Mouse (Mus musculus) embryo, embryonic 11 days (tissue): ENCODE results near the gene Ralgapb.
A peak's percentile ranks its signal among the peaks of the same experiment; 100 is the strongest.

Experiments
- DNase-seq: peaks from one replicate; pipeline ENCODE4 v3.0.0-alpha.2; 2015

Gene Ralgapb

DNA sequence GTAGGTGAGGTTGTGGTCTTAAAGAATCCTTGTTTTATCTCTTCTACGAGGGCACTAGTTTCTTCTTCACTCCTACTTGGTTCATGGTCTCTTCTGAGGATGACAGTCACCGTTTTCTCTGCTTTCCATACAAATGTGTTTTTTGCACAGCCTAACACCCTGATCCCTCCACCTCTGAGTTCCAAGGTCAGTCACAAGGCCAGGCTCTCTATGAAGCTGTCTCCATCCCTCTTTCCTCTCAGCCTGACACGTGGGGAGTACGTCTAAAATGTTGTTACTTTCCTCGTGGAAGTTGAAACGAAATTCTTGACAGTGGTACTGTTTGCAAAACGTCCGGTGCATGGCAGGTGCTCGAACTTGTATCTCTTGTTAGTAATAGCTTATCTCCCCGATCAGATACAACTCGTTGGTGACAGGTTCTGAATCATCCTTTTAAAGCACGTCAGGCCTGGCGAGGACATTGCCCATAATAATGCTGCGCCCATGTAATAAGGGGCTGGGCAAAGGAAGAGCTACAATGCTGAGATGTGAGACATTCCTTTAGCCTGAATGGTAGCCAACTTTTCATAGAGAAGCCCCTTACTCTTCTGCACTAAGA lies 552 bp upstream of the Ralgapb start:
- no peak for DNase-seq

DNA sequence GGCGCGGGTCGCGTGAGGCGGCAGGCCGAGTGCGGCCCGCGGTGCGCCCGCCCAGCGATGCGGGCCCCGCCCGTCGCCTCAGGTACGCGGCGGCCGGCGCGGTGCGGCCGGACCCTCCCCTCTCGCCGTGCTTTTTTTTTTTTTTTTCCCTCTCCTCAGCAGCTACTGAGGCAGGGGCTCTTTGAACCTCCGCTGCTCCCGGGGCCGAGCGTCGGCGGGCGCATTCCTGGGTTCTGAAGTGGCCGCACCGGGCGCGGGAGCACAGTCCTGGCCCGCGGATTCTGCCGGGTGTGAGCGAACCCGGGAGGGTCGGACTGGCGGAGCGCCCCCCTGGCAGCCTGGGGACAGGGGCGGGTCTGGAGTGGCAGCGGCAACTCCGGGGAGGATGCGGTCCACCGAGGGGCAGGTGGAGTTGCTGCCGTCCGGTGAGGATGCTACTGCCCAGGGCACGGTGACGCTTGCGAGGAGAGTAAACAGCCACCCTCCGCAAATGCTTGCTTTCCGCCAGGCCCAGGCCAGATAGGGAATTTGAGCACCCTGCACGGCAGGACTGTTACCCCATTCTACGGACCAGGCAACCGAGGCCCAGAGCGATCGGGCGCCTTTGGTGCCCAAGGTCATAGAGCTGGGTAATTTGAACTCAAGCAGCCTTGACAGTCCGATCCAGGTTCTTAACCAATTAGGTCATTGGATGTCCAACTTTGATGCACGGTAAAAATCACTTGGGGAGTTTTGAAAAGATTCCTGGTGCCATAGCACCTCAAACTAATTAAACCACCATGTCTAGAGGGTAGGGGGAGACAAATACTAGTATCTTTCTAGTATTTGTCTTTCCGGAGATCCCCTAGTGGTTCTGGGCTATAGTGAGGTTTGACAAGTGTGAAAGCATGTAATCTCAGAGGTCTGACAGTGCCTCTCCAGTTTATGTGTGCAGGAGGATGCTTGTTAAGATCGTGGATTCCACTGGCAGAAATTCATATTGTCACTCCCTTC lies 670 bp downstream of the Ralgapb start:
- peak; percentile 3 for DNase-seq

DNA sequence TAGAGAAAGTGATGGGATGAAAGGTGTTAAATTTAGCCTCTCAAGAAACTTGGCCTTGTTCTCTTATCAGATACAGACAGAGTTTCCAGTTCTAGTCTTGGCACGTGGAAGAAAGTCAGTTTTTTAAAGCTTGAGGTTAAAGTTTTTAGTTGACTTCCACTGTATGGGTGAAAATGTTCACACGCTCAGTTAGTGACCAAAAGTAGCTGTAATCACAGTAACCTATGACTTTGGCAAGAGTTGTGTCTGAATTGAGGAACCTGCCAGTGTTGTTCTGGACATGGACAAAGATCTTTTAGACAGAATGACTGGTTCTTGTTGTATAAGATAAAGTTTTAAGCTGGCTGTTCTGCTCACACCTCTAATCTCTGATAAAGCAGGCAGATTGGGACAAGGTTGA lies 3.6 kb downstream of the Ralgapb start:
- no peak for DNase-seq

DNA sequence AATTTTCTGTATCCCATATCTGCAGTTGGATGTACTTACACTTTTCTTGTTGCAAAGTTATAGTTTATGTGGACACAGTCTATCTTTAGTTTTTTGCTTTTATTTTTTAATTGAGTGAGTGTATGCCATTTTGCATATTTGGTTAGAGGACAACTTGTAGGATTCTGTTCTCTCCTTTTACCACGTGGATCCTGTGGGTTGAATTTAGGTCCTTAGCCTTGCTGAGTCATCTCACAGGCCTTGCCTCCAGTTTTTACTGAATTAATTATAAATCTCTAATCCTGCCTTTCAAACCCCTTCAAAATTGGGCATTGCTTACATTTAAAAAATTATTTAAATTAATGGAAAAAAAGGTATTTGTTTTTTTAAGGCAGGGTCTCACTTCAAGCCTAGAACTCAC lies 6.2 kb downstream of the Ralgapb start:
- DNase-seq: no peak

DNA sequence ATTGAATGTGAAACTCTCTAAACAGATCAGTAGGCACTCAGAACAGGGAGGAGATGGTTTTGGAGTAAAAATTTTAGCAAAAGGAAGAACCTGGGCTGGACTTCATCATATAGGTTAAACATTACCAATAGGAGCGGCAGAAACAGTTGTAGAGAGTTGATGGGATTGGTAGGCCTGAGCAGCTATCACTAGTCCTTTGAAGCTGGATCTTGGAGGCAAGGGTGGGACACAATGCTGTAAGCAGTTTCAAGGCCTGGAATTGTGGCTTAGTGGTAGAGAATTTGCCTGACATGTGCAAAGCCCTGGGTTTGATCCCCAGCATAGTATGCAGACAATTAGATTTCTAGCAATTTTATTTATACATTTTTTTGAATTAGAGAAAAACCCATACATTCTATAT lies 9.0 kb downstream of the Ralgapb start:
- DNase-seq: no peak

DNA sequence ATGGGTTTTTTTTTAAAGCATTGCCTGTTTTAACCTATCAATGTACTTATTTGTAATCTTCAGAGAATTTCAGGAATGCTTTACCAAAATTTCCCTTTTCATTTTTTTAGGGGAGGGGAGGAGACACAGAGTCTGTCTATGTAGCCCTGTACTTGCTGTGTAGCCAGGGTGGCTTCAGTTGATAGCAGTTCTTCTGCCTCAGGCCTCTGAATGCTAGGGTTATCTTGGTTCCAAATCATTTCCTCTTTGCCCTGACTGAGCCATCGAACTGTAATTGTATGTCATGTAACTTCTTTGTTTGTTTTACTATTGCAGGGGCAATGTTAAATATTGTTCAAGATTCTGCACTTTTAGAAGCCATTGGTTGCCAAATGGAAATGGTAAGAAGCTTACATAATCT lies 36.2 kb downstream of the Ralgapb start:
- DNase-seq: no peak

DNA sequence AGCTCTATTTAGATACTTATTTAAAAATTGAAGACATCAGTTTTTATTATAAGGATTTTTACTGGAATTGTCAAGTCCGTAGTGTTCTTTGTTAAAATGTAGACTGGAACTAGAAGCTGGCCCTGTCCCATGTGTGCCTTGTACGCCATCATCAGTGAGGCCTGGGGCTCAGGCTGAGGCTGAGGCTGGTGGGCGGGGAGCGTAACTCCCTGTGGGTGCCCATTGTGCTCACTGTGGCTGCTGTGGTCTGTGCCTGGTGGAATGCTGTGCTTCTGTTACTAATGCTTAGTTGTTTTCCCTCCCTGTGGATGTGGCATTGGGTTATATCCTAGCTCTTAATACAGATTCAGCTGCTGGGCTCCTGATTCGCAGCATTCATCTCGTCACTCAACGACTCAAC lies 40.2 kb downstream of the Ralgapb start:
- DNase-seq: no peak

DNA sequence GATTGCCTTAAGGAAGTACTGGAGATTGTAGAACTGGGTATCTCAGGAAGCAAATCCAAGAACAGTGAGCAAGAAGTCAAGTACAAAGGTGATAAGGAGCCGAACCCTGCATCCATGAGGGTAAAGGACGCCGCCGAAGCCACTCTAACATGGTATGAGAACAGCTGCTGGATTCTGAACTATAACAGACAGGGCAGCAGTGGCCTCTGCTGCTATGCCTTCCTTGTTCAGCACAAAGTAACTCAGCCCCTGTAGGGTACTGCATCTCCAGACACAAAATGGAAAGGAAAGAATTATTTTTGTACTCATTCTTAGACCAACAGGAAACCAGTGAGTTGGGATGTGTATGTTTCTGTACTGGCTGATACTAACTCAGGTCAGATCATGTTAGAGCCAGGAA lies 46.8 kb downstream of the Ralgapb start:
- no peak for DNase-seq

DNA sequence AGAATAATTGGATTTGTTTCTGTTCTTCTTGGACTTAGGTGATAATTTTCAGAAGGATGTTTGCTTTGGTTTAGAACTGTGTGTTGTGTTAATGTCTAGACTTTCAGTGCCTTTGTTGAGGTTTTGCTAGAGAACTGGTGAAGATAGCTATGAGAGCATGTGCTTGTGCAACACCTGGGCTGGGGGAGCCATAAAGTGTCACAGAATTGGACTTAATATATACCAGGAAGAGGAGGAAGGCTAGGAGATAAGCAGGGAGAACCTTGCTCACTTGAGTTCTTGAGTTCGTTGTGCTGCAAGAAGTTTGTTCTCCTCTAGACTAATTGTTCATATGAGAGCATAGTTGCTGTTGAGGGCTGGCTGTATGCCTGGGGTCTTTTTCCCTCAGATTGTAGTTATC lies 48.0 kb downstream of the Ralgapb start:
- DNase-seq: no peak

DNA sequence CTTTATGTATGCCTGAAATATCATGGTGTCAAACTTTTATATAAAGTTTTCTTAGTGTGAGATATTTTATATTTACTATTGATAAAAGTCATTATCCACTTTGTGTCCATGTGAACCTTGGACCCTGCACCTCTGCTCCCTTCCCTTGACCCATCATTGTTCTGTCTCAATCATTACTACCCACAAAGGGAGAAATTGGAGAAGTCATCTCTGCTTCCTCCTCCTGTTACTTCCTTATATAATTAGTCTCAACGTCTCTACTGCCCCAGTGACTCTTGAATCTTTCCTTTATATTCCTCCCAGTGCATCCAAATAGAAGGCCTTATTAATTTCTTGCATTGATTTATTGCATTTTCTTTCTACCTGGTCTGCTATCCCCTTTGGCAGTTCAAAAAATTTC lies 52.8 kb downstream of the Ralgapb start:
- DNase-seq: no peak

DNA sequence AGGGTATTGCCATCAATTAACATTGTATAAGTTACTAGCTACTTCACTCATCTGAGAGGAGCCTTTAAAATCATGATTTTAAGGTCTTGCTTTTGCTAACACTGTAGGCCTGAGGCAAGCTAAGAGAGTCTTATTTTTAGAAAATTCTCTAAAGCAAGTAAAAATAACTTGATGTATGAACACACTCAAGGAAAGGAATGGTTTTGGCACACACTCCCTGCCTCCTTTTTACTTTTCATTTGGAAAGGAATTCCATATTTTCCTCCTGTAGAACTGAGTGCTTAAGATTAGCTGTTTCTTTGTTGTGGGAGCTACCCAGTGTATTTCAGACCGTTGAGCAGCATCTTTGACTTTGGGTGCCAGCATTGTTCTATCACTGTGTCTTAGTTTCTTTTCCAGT lies 64.5 kb downstream of the Ralgapb start:
- no peak for DNase-seq

DNA sequence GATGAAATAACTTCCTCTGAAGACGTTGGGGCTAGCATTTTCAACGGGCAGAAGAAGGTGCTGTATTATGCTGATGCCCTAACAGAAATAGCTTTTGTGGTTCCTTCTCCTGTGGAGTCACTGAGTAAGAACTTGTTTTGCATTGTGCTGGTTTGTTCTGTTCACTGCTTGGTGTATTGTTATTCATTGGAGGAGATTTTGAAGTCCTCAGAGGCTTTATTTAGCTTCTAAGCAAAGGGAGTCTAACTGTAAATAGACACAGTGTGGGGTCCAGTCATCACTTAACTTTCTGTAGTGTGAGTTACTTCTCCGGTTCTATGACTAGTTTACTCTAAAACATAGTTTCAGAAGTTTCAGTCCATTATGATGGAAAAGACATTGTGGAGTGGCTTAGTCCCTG lies 68.0 kb downstream of the Ralgapb start:
- no peak for DNase-seq

DNA sequence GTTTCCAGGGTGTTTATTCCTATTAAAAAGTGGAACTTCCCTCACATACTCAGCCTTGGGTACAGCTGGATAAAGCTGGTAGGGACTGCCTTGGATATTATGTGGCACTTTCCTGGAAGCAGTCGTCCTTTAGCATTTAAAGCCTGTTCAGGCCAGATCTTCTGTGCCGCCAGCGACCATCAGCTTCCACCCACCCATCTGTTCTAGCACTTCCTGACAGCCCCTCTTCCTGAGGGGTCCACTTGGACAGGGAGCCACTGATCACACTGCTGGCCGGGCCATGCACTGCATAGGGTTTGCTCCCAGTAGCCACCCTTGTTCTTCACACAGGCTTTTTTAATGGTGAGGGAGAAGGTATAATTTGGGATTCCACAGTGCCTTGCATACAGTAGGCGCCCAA lies 88.8 kb downstream of the Ralgapb start:
- no peak for DNase-seq

DNA sequence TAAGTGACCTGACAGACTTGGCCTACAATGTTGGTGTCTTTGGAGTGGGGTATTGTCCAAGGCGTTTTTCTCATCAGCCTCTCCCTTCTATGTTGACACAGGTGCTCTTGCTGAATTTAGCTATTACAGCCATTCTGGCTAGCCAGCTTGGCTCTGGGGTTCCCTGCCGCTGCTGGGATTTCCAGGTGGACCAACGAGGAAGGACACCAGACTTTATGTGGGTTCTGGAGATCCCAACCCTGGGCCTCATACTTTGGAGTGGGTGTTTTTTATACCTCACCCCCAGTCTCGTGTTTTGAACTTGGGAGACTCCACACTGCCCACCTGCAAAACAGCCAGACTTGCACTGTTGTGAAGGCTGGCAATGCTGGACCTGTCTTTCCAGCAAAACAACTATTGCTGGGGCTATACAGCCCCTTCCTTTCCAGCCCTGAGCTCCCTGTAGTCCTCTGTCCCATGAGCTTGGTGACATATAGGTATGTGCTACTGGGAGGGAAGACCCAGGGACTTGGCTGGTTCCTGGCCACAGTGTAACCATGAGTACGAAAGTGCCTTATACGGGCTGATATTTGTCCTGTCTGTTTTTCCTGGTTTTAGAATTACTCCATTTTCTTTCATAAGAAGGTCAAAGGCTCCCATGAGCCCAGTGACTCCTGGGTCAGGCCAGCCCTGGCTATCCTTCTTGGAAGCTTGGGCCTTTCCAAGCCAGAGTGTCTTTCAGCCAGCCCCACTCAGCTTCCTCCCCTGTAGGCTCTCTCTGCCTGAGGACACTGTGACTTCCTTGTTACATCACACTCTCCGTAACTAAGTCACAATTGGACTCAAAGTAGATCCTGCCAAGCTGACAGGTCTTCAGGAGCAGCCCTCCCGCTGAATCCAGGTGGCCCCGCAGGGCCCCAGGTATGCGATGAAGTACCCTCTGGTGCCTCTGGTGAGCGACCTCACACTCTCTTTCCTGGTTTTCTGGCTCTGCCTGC lies 92.5 kb downstream of the Ralgapb start, which contains the start of gene Adig:
Gene Adig, plus strand, starts transcription at position 777 of the 977 bp plus-strand sequence.
- DNase-seq: no peak

DNA sequence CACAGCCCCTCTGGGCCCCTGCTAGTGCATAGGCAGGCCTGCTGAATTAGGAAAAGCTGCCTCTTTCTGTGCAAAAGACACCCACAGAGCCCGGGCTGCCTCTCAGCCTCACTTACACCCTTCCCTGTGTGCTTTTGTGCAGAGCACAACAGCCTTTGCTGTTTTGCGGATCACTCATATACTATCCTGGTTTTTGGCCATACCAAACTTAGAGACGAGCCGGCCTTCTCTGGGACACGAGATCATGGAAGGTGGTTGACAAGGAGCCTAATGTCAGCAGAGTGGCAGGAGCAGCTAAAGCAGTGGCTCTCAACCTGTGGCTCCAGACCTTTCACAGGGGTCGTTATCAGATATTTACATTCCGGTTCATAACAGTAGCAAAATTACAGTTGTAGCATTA lies 93.6 kb downstream of the Ralgapb start:
- no peak for DNase-seq

DNA sequence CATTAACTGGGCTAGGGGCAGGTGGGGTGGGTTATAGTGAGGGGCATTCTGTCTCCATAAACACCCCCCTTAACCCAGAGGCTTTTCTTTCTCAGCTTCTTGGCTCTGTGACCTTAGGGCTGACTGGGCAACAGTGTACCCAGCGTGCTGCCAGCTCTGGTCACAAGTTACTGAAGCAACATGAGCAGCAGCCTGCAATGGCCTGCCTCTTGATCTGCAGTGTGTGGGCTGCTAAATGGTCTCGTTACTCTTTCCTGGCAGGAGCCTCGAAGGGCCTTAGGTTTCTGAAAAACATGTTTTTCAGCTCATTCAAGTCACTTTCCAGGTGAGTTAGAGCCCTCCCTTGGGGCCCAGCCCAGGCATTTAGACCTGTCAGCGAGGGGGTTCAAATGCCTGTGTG lies 94.0 kb downstream of the Ralgapb start:
- DNase-seq: no peak

DNA sequence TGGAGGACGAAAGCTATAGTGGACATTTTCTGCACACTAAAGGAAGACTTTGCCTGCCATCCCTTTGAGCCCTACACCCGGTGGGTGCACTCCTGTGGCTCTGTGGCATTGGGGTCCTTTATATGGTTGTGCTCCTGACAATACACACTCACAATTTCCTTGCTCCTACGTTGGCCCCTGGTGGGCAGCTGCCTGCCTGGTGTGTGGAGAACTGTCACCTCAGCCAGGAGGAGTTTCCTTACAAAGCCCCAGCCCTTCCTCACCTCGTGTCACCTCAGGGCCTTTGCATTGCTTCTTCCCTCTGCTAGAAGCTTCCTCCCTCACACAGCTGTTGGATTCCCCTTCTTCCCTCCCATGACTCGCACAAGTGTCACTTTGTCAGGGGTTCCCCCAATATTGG lies 96.8 kb downstream of the Ralgapb start:
- DNase-seq: no peak

DNA sequence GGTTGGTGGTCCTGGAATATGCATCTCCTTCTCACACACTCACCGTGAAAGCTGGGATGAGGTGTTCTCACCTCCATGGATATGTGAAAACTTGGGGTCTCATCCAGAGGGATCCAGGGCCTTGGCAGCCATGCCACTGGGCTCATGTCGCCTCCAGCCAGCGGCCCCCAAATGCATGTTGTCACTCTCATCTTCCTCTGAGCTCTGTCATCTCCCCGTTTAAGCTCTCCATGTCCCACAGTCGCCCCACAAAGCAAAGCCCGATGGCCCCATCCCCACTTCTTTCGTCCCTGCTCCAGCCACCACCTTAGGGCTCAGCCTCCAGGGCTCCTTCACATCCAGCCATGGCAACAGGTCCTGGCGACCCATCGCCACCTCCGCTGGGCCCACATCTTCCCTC lies 97.4 kb downstream of the Ralgapb start:
- DNase-seq: no peak

DNA sequence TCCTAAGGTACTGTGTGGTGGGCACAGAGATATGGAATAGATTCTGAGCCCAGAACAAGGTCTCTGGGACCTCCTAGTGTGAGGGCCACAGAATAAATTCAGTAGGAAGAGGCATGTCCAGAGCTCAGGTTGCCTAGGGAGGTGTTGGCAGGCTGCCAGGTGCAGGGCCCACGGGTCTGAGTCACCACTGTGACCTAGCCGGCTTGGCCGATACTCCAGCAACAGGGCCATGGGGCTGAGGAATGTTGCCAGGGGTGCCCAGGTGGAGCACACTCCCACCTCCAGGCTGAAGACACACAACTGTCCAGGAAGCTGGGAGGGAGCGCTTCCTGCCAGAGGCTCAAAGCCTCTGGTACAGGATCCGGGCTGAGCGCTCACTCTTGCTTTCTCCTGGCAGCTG lies 101.0 kb downstream of the Ralgapb start:
- no peak for DNase-seq

DNA sequence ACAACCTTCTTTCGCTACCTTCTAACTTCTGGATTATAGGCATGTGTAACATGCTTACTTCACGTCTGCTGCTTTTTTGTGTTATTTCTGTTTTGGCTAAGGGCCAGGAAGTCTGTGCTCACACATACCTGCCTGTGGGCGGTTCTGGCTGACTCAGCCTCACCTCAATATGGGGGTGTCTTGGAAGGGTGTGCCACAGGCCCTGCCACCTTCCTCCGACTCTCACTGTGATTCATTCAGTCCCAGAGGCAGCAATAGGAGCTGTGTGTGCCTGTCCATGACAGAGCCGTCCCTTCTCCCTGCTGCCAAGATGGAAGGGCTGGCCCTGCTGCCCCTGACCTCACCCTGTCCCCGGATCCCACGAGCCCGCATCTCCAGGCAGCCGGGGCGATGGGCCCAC lies 102.9 kb downstream of the Ralgapb start, which contains the start of gene Arhgap40:
Gene Arhgap40, plus strand, starts transcription at position 269 of the 400 bp plus-strand sequence.
- no peak for DNase-seq

DNA sequence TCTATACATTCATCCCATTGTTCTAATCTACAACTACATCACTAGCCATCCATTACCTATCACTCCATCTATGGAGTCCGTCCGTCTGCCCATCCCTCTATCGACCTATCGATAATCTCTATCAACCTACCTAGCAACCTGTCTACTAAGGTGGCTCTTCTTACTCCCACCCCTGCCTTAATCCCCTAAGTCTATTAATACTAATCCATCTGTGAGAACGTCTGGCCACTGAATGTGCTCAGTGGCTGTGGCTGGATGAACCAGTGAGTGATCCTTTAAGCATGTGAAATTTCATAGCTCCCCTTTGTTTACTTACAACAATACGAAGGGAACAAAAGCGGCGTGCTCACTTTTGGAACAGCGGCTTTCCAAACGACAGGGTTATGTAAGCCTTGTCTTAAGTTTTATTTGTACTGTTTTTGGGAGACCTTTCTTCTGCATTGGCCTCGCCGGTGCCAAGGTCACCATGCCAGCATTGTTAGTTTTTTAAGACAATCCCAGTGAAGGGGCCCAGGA lies 104.2 kb downstream of the Ralgapb start:
- no peak for DNase-seq

DNA sequence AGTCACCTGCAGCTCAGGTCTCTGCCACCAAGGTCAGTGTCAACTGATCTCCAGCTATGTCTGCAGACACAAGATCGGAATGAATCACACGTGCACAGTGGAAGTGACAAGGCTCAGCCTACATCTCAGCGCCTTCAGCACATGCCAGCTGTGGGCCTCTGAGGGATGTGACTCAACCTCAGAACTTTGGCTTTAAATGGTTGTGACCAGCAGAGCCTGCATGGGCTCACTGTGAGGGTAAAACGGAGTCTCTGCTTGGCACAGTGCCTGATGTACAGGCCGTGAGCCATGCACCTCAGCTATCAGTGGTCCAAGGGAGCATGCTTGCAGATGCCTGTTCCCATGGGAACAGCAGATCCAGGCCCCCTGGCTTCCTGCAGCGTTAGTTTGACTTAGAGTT lies 108.9 kb downstream of the Ralgapb start:
- no peak for DNase-seq

DNA sequence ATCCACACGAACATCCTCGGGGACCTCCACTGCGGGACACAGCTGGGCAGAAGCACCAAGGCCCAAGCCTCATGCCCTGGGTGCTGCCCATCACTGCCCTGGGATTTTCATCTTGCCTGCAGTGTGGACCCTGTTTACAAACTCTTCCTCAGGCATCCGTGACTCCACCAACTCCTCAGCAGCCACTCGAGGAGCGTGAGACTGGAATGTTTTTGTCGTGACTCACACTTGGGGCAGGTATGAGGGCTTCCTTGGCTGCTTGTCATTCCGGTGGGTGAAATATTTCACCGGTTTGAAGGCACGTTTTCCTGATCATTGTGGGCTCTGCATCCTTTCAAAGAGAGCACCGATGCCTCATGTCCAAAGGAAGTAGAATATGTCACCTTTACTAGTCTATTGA lies 109.4 kb downstream of the Ralgapb start:
- no peak for DNase-seq
